Mouse (Mus musculus) thymus, postnatal 25 days (tissue): ENCODE measurements around the gene Slc6a21.

Experiments used
- DNase-seq: peaks from one replicate; pipeline ENCODE4 v3.0.0; 2022

Slc6a21 gene

DNA sequence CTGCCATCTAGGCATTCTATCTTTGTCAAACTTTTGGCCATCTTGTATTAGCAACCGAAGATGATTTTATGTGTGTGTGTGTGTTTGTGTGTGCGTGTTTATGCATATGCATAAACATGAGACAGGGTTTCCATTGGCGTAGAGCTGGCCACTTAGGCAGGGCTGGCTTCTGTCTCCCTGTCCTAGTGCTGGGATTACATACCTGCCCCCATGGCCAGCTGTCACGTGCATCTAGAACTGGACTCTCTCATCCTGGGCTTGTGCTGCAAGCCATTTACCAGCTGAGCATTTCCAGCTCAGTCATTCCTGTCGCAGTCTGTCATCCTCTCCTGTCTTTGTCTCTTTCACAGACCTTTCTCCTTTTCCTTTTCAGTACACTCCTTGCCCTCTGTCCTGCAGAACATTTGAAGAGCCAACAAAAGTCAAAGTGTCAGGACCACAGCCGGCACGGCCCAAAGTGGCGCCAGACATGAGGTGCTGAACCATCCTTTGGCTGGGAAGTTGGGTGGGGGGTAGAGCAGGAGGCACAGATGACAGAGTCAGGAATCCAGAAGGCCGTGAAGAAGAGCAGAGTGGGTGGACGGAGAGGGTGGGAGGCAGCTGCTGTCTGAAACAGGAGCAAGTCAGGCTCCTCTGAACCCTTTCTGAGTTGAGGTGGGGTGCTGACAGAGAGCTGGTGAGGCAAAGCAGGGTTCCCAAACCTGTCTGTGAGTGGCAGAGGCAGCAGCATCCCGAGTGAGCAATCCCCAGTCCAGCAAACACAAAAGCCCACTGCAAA lies 20.1 kb upstream of the Slc6a21 start:
- no peak for DNase-seq

DNA sequence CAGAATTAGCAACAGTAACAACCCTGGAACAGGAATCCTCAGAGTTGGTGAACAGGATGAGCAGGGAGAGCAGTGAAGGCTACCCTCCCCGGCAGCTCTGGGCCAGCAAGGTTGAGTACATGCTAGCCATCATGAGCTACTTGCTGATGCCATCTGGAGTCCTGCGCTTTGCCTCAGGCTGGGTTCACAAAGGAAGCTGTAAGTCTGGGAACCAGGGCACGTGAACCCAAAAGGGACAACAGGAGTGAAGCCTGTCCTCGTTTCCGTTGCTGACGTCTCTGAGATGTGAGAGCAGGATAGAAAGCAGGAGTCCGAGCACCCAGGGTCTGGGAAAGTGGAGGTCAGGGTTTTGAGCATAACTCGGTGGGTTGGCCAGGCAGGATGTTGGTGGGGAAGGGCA lies 18.0 kb upstream of the Slc6a21 start:
- no peak for DNase-seq

DNA sequence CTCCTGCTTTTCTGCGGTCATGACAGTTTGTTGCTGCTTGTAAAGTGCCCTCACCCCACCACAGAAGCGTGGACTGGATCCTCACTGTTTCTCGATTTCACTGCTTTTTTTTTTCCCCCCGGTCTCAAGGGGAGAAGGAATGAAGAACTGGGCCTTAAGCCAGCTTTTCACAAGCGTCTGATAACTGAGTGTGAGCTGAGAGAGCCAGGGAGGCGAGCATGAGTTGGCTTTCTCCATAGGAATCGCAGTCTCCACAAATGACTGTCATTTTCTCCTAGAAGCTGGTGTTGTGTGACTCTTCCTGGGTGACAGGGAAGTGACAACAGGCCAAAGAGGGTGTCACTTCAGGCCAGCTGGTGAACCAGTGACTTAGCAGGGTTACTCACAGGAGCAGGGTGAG lies 15.0 kb upstream of the Slc6a21 start:
- DNase-seq: no peak

DNA sequence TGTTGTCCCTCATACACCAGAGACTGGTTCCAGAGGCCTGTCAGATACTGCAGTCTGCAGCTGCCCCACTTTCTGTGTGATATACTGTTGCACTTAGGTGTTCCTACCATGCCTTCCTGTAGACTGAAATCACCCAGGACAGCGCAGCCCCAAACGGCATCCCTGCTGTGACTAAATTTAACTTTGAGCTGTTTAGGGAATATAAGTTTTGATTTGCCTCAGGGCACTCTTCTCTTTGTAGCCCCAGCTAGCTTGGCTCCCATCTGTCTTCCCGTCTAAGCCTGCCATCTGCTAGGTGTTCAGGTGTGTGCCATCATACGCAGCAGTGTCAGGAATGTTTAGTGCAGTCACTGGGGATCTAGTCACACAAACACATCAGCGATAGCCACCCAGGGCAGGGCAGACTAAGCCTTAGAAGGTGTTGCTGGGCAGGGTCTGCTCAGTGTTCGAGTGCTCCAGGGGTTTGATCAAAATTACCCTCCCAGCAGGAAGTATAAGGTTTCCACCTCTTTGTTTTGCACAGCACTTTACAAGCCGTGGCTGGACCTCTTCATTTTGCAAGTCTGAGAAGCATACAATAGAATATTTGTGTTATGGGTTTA lies 14.2 kb upstream of the Slc6a21 start:
- no peak for DNase-seq

DNA sequence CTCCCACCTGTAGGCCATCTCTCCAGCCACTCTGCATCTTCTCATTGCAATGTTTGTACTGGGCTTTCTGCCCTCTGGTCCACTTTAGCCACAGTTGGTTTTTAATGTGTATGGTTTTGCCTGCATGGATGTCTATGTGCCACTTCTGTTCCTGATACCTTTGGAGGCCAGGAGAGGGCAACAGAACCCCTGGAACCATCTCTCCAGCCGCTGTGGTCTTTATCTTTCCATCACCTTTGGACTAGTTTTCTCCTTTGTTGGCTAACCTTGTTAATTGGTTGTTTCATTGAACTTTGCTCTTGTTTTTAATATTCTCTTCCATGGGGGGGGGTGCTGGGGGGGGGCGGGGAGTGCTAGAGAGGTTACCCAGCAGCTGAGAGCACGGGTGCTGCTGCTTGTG lies 13.0 kb upstream of the Slc6a21 start:
- DNase-seq: no peak

DNA sequence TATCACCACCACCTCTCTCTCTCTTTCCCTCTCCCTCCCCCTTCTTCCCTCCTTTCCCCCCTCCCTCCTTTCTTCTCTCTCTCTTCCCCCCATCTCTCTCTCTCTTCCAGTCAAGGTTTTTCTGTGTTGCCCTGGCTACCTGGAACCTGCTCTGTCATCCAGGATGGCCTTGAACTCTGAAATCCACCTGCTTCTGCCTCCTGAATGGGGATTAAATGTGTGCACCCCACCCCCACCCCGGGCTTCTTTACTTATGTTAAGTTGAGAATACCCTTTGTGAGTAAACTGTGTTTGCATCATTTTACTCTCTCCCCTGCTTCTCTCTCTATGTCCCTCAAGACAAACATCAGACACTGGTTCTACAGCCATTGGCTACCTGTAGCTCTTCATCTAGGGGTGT lies 11.8 kb upstream of the Slc6a21 start:
- no peak for DNase-seq

DNA sequence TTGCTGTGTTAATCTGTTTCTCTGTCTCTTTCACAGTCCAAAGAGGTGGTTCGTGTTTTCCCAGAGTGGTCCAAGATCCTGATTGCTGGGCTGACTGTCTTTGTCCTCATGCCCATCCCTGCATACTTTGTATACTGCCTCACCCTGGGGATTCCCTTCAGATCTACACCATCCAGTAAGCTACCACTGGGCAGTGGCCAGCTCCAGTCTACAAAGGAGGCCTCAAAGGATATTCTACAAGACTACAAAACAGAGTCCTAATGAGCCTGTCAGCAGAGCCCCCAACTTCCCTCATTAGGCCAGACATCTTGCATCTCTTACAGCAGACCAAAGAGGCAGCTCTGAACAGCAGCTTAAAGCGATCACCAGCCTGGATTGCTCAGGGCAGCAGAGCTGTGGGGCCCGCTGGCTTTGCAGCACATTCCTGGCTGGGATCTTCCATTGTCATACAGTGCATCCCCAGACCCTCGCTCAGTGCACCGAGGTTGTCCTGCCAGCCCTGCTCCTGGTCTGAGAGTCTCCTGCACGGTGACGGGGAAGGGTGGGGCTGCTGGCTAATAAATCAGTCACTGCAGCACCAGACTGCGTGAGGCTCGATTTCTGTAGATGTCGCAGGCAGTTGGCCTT lies 4.4 kb upstream of the Slc6a21 start:
- DNase-seq: no peak

DNA sequence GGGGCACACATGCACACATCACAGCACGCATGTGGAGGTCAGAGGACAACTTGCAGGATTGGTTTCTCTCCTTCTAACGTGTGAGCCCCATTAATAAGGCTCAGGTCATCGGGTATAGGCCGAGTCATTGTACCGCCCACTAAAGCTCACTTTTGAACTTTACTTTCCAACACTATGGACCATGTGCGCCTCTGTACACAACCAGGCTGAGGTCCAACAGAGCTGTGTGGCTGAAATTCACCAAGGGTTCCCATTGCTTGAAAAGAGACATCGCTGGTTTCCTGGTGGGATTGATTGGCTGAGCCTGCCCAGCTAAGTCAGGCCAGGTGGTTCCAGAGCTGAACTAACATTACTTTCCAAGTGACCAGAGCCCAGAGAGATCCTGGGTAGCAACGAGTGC lies 3.6 kb upstream of the Slc6a21 start:
- no peak for DNase-seq

DNA sequence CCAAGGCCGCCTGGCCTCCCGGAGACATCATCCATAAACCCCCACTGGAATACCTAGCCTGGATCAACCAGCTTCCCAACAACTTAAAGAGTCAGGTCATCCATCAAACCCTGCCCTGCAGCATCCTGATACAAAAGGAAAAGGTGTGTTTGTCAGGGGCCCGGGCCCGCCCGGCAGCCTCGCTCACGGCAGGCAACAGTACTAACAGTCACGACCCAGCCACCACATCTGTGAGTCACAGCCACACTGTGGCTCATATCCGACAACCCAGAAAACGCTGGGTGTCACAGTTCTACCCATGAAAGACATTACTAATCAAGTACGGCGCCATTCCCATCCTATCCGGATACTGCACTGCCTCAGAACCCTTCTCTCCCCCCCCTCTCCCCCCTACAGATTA lies 9.2 kb downstream of the Slc6a21 start:
- no peak for DNase-seq

DNA sequence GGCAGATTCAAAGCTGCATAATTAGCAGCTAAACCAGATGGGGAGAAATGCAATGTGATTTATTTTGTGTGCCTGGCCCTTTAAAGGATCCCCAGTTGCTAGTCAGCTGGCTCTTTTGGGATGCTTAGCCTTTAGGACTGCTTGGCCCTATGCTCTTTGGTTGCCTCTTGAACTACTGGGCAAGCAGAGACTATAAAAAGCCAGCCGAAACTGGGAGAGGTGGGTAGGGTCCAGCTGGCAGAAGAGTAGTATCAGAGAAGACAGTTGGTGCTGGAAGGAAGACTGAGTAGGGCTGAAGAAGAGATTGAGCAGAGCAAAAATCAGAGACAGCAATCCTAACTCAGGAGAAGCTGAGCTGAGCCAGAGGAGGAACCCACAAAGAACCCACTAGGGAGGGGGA lies 19.3 kb downstream of the Slc6a21 start:
- DNase-seq: no peak

DNA sequence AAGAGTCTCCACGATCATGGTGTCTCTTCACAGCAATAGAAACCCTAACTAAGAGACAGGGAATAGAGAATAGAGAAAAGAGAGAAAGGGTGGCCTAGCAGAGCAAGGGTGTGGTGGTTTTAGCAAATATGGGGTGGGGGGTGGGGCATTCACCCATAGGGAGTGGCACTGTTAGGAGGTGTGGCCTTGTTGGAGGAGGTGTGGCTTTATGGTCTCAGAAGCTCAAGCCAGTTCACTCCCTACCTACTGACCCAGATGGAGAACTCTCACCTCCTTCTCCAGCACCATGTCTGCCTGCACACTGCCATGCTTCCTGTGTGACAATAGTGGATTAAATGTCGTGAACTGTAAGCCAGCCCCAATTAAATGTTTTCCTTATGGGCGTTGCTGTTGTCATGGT lies 20.2 kb downstream of the Slc6a21 start:
- DNase-seq: no peak

DNA sequence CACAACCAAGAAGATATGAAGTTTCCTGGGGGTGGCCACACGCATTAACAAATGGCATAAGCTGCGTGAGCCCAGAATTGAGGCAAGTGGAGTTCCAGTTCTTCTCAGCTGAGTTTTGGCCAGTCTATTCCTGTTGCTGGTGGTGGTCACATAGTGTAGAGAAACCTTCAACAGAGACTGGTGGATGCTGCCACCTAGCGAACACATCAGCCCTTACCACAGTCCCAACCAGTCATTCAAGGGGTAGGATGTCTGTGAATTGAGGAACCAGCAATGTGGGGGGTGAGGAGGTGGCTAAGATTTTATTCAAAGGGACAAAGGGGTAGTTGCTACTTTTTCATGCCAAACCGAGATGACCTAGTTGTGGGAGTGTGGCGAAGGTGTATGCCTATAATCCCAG lies 22.4 kb downstream of the Slc6a21 start:
- DNase-seq: peak; percentile 40

DNA sequence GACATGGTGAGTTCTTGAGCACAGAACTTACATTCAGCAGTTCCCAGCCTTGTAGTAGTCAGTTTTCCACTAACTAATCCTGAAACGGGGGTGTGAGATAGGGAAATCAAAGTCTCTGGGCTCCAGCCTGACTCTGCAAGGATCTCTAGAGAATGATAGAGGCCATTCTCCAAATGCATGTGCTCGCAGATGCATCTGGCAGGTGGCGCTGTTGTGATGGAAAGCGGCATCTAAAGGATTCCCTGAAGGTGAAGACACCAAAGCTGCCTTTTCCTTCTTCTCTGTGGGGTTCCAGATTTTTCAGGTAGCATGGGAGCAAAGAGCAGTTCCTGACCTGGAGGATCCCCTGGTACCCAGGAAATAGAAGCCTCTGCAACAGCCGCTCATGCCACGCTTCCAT lies 23.0 kb downstream of the Slc6a21 start:
- peak; percentile 46 for DNase-seq

DNA sequence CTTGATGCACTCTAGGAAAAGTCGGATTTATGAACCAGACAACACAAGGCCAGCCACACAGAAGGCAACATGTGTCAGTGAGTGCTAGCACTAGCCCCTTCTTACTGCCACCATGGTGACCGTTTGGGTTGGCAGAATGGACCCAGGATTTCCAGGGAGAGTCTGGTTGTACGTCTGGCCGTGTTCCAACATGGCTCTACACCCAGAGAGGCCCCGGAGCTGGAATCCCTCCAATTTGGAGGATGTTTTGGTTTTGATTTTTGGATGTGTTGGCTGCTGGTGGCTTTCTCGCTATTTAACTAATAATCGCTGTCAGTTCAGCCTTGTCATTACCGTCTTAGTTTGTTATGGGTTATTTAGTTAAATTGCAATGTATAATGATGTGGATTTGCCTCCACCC lies 25.3 kb downstream of the Slc6a21 start:
- DNase-seq: no peak

DNA sequence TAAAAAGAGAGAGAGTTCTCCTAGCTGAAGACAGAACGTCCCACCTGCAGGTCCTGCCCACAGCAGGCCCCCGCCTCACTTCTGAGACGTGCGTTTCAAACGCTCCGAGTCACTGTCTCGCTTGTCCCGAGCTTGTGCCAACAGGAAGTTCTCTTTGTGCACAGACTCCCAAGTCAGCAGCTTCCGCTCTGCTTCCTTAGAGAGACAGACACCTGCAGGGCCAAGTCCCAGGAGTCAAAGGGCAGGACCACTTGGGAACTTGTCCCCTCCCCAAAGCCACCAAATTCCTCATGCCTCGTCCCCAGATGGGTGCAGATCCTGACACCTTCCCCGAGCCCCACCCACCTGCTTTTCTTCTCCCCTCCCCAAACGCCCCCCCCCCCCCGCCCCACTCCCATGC lies 27.6 kb downstream of the Slc6a21 start:
- no peak for DNase-seq

DNA sequence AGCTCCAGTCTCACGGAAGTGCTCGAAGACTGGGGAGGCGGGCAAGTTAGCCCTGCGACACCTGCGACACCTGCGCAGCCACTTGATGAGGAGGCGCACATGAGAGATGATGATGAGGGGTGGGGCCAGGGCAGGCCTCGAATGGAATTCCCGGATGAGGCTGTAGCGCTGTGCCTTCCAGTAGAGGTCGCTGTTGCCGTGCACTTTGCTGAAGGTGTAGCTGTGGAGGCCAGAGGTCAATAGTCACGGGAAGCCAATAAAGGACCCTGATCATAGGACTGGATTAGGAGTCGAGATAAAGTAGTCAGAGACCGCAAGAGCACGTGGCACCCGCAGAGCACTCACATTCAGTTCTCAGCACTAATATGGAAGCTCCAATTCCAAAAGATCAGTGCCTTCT lies 28.0 kb downstream of the Slc6a21 start:
- DNase-seq: peak; percentile 43

DNA sequence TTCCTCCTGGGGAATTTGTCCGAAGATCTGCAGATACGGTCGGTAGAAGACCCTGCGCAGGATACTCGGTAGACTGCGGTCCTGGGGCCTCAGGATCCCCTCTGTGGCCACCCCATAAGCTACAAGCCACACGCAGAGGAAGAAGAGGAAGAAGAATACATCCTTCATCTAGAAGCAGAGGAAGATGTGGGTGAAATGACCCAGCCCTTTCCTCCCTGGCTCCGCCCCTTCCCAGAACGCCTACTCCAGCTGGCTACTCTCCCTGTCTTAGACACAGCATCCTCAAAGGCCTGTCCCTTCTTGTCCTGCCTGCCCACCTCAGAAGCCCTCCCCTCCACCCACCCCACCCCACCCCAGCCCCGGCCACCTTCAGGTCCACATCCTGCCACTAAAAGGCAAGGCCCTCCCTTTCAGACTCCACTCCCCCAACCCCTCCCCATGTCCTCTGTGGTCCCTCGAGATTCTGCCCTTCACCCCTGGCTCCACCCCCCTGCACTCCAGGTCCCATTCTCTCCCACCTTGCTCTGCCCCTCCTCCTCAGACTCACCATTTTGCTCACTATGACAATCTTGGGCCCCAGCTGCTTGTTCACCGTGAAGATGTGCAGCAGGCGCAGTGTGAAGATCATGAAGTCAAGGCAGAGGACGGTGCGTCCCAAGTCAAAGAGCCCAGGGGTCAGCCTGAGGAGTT lies 31.4 kb downstream of the Slc6a21 start:
- DNase-seq: peak; percentile 14

DNA sequence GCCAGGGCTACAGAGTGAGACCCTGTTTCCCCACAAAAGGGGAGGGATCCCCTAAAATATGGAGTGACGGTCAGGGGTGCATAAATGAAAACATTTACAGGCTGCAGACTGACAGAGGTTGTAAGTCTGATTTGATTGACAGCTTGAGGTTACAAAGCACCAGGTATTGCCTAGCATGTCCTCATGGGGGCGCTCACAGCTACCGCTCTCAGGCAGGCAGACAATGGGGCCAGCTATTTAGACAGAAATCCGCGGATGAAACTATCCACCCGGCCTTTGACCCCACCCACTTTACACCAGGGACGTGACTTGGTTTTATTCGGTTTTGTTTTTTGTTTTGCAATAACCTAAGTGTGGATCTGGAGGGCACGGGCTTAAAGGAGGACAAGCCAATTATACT lies 32.1 kb downstream of the Slc6a21 start:
- DNase-seq: peak; percentile 45

DNA sequence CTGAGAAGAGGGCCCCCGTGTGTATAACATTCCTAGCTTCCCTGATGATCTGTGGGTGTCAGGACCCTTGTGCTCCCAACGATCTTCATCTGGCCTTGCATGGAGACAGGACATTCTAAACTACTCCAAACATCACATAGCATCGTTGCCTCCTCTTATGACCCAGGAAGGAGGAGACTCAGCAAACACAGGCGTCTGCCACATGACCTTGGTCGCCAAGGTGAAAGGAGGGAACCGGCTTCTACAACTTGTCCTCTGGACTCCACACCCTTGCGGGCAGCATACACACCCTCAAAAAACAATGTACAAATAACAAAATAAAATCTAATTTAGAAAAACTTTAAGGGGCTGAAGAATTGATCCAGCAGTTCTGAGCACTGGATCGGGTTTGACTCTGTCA lies 34.7 kb downstream of the Slc6a21 start:
- DNase-seq: no peak

DNA sequence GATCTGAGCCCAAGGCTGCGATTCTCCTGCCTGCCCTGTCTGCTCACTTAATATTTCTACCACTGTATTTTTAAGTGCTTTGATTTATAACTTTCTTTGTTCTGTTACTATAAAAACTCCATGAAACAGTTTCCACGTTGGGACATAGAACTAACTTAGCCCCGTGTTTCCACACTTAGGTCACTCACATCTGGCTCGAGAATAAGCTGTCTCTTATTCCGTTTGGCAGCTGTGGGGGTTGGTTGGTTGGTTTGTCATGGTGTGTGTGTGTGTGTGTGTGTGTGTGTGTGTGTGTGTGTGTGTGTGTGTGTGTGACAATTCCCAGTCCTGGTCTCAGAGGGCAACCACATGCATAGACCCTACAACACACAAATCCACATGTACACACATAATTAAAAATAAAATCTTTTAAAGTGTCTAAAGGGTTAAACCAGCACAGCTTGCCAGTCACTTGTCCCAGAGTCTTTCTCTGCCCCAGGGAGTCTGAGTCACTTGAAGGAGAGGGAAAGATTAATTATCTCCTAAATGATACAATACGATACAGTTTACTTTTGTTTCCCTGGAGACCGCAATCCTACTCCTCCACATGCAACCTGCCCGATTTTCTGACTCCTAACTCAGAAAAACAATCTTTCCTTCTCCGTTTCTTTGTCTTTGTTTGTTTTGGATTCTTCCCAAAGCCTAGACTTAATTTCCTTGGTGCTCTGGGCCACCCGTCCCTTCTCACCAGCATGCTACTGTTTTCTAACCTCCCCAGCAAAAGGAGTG lies 35.6 kb downstream of the Slc6a21 start:
- DNase-seq: no peak

DNA sequence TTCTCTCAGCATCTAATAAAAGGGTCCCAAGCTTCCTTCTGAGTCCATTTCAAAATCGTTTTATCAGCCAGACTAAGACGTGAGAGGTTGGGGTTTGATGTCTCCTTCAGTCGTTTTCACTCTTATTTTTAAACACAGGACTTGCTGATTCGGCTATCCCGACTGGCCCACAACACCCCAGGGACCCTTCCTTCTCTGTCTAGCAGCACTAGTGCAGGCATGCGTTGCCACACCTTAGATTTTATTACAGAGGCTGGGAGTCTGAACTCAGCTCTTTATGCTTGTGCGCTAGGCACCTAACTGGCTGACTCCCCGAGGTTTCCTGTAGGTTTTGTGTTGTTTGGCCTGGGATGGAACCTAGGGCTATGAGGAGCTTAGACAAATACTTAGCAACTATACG lies 36.2 kb downstream of the Slc6a21 start:
- DNase-seq: no peak

DNA sequence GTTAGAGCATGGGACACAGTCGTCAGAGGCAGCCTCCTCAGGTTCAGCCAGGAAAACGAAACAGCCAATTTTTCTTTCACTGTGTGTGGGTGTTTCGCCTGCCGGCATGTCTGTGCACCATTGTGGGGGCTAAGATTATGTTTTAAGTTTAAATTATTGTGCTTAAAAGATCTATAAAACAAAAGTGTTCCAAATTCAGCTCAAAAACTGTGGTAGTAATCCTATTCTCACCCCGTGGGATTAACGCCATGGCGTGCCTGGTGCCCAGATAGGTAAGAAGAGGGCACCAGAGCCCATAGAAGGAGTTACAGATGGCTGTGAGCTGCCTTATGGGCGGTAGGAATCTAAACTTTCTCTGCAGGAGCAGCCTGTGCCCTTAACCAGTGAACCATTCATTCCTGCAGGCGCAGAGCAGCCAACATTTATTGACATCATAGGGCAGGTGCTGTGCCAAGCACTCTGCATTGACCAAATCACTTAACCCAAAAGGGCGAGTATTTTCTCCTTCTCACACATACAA lies 37.9 kb downstream of the Slc6a21 start:
- no peak for DNase-seq

DNA sequence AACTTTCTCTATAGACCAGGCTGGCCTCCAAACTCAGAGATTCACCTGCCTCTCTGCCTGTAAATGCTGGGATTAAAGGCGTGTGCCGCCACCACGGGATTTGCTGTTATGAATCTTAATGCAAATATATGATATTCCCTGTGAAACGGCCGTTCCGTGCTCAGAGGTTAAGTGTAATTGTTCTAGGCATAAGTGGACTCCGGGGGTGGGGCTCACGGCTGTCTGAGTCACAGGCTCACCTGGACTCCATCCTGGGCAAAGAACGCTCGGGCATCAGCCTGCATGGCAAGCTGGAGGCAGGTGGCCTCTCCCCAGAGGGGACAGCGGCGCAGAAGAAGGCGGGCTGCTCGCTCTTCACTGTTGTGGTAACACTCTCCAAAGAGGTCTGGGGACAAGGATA lies 39.2 kb downstream of the Slc6a21 start:
- DNase-seq: no peak
